20 mouse cellular contexts compared by ENCODE assay signal in genomic region chr7:24853233-24853563, GRCm38 (mm10). TPM values are rescaled to one million over a fixed set of nuclear protein-coding genes. Genes with fewer than 3 reads are reported as not detected.
DNase-seq lines count a peak whose midpoint lies in the region; ATAC-seq and TF ChIP-seq lines count a peak whose summit lies in the region.
"Had no signal": no experiment of that assay in that cellular context is flagged by ENCODE, and none has a peak within 500 bp of the region (broad histone marks: within the 10 kb centered on the region; RNA-seq: fewer than 3 reads in every experiment).

No protein-coding gene starts in this region.

- no peaks in the 10 kb centered on the region for H3K36me3 ChIP-seq in kidney, embryonic 15.5 days
- H3K36me3 ChIP-seq in G1E (replicated peaks), result no peaks in the 10 kb centered on the region
- no peaks in the 10 kb centered on the region for H3K36me3 ChIP-seq in embryonic facial prominence, embryonic 10.5 days (replicated peaks)
- no peaks in the 10 kb centered on the region for H3K36me3 ChIP-seq in liver, embryonic 15.5 days (replicated peaks)
- H3K36me3 ChIP-seq: embryonic facial prominence, embryonic 15.5 days; limb, embryonic 13.5 days had no signal

- no peaks in the 10 kb centered on the region for H3K9me3 ChIP-seq in kidney, embryonic 15.5 days (replicated peaks)
- H3K9me3 ChIP-seq in G1E (replicated peaks), result 0 out of 2 replicates have a peak, but pooled peaks cover 2% of the 10 kb centered on the region
- H3K9me3 ChIP-seq in embryonic facial prominence, embryonic 10.5 days, result no peaks in the 10 kb centered on the region
- H3K9me3 ChIP-seq in liver, embryonic 15.5 days (replicated peaks), result no peaks in the 10 kb centered on the region
- H3K9me3 ChIP-seq: embryonic facial prominence, embryonic 15.5 days; limb, embryonic 13.5 days had no signal

- H3K27me3 ChIP-seq in kidney, embryonic 15.5 days, result no peaks in the 10 kb centered on the region
- no peaks in the 10 kb centered on the region for H3K27me3 ChIP-seq in G1E (ENCODE audit: insufficient read depth, low read length)
- no peaks in the 10 kb centered on the region for H3K27me3 ChIP-seq in embryonic facial prominence, embryonic 10.5 days (replicated peaks; ENCODE audit: low read depth, poor library complexity, severe bottlenecking)
- no peaks in the 10 kb centered on the region for H3K27me3 ChIP-seq in liver, embryonic 15.5 days
- H3K27me3 ChIP-seq: embryonic facial prominence, embryonic 15.5 days; limb, embryonic 13.5 days had no signal

- no peak overlapping the region for H3K4me3 ChIP-seq in kidney, embryonic 15.5 days (replicated peaks)
- peak overlapping the region; percentile 71; the same call in 1 of the 2 replicates for H3K4me3 ChIP-seq in G1E (ENCODE audit: low read depth, low read length)
- H3K4me3 ChIP-seq in embryonic facial prominence, embryonic 10.5 days, result no peak overlapping the region
- H3K4me3 ChIP-seq in liver, embryonic 15.5 days (replicated peaks), result peak overlapping the region; percentile 43
- H3K4me3 ChIP-seq: embryonic facial prominence, embryonic 15.5 days; limb, embryonic 13.5 days had no signal

- no peak for TF ChIP-seq CTCF in G1E (IDR thresholded peaks at IDR 0.05; ENCODE audit: low read depth, low read length)

- ATAC-seq in kidney, embryonic 15.5 days (replicated peaks; ENCODE audit: low FRiP score), result peak; percentile 36; the same call in 1 of the 2 replicates
- no peak for ATAC-seq in G1E (ENCODE audit: extremely low read depth, insufficient number of reproducible peaks, low FRiP score, poor library complexity, severe bottlenecking)
- peak; percentile 77 for ATAC-seq in liver, embryonic 15.5 days (ENCODE audit: insufficient read depth)
- ATAC-seq in monocyte, adult 5-6 weeks (replicated peaks; ENCODE audit: insufficient number of reproducible peaks, low FRiP score, low TSS enrichment, poor library complexity, severe bottlenecking), result no peak
- ATAC-seq: forebrain, postnatal 0 days had no signal

- H3K4me2 ChIP-seq in kidney, embryonic 15.5 days, result no peak overlapping the region
- H3K4me2 ChIP-seq in liver, embryonic 15.5 days, result peak overlapping the region; percentile 70
- H3K4me2 ChIP-seq: embryonic facial prominence, embryonic 15.5 days; limb, embryonic 13.5 days had no signal

- no peak overlapping the region for H3K9ac ChIP-seq in kidney, embryonic 15.5 days
- peak overlapping the region; percentile 47 for H3K9ac ChIP-seq in liver, embryonic 15.5 days
- H3K9ac ChIP-seq: embryonic facial prominence, embryonic 15.5 days; forebrain, postnatal 0 days; limb, embryonic 13.5 days had no signal

- DNase-seq in kidney, postnatal 14 days, result no peak
- no peak for DNase-seq in G1E (ENCODE audit: low spot score)
- DNase-seq in embryonic facial prominence, embryonic 10.5 days (ENCODE audit: low spot score), result no peak
- no peak for DNase-seq in cerebellum, adult 9-10 months
- DNase-seq: adrenal gland, postnatal 14 days; forebrain, postnatal 0 days; gastrocnemius, postnatal 25 days; kidney, postnatal 25 days; lung, postnatal 14 days; midbrain, embryonic 14.5 days; right cerebral cortex, postnatal 25 days had no signal

- 0 out of 2 replicates have a peak overlapping the region, but pooled peaks have one; percentile 27 for H3K27ac ChIP-seq in kidney, embryonic 15.5 days
- peak overlapping the region; percentile 69 for H3K27ac ChIP-seq in embryonic facial prominence, embryonic 10.5 days (replicated peaks)
- peak overlapping the region; percentile 99 for H3K27ac ChIP-seq in liver, embryonic 15.5 days (replicated peaks)
- H3K27ac ChIP-seq: embryonic facial prominence, embryonic 15.5 days; limb, embryonic 13.5 days had no signal

- H3K4me1 ChIP-seq in kidney, embryonic 15.5 days, result peaks cover 26% of the 10 kb centered on the region
- H3K4me1 ChIP-seq in G1E (ENCODE audit: insufficient read depth, low read depth, low read length), result peaks cover 73% of the 10 kb centered on the region
- peaks cover 34% of the 10 kb centered on the region for H3K4me1 ChIP-seq in embryonic facial prominence, embryonic 10.5 days
- peaks cover 85% of the 10 kb centered on the region for H3K4me1 ChIP-seq in liver, embryonic 15.5 days (replicated peaks)

RNA-seq across cellular contexts. Expression of gene Gm9844, which starts 8.8 kb away (rescaled TPM):
- 15.3 TPM in 2 replicates for polyA plus RNA-seq in kidney, embryonic 15.5 days (2015; fragmentation: Nextera tagmentation; extraction: Ambion mirVana)
- total RNA-seq in G1E (2014; fragmentation: Nextera tagmentation) (not detected in 2 replicates), G1E (2017) (not detected in 2 replicates)
- 1.3 and 1.7 TPM in 2 replicates for polyA plus RNA-seq in G1E (2012)
- 14.4 and 18.5 TPM in 2 replicates for polyA plus RNA-seq in embryonic facial prominence, embryonic 10.5 days (2016; fragmentation: Nextera tagmentation; extraction: Ambion mirVana)
- polyA plus RNA-seq in liver, embryonic 15.5 days (2015; fragmentation: Nextera tagmentation; extraction: Ambion mirVana), result 1.6 and 1.9 TPM in 2 replicates
- total RNA-seq in monocyte, adult 5-6 weeks (2017), result 16.3 to 23.7 TPM (median 19.1 TPM) in 3 replicates
- total RNA-seq: gastrocnemius, postnatal 25 days had no signal

RNA-seq across cellular contexts. Expression of gene Lypd4, which starts 16.5 kb away (rescaled TPM):
- polyA plus RNA-seq in kidney, embryonic 15.5 days (2015; fragmentation: Nextera tagmentation; extraction: Ambion mirVana), result not detected in 2 replicates
- not detected in 2 replicates for total RNA-seq in G1E (2014; fragmentation: Nextera tagmentation)
- total RNA-seq in G1E (2017), result 0.11 and 0.17 TPM in 2 replicates
- not detected in 2 replicates for polyA plus RNA-seq in G1E (2012)
- not detected in 2 replicates for polyA plus RNA-seq in embryonic facial prominence, embryonic 10.5 days (2016; fragmentation: Nextera tagmentation; extraction: Ambion mirVana)
- not detected in 2 replicates for polyA plus RNA-seq in liver, embryonic 15.5 days (2015; fragmentation: Nextera tagmentation; extraction: Ambion mirVana)
- total RNA-seq in monocyte, adult 5-6 weeks (2017), result not detected in 3 replicates
- total RNA-seq: adrenal gland, postnatal 14 days; forebrain, postnatal 0 days; gastrocnemius, postnatal 25 days; hematopoietic stem cell, adult 5-6 weeks; layer of hippocampus, postnatal 14 days had no signal
- polyA plus RNA-seq: embryonic facial prominence, embryonic 15.5 days; forebrain, postnatal 0 days; intestine, embryonic 14.5 days; limb, embryonic 13.5 days; midbrain, embryonic 14.5 days; thymus, postnatal 0 days had no signal

RNA-seq across cellular contexts. Expression of gene Dmrtc2, which starts 16.7 kb away (rescaled TPM):
- not detected in 2 replicates for polyA plus RNA-seq in kidney, embryonic 15.5 days (2015; fragmentation: Nextera tagmentation; extraction: Ambion mirVana)
- total RNA-seq in G1E (2014; fragmentation: Nextera tagmentation) (not detected in 2 replicates), G1E (2017) (not detected in 2 replicates)
- polyA plus RNA-seq in G1E (2012), result not detected in 2 replicates
- not detected in 2 replicates for polyA plus RNA-seq in embryonic facial prominence, embryonic 10.5 days (2016; fragmentation: Nextera tagmentation; extraction: Ambion mirVana)
- not detected in 2 replicates for polyA plus RNA-seq in liver, embryonic 15.5 days (2015; fragmentation: Nextera tagmentation; extraction: Ambion mirVana)
- total RNA-seq in monocyte, adult 5-6 weeks (2017), result not detected in 3 replicates
- total RNA-seq: adrenal gland, postnatal 14 days; forebrain, postnatal 0 days; gastrocnemius, postnatal 25 days; hematopoietic stem cell, adult 5-6 weeks; layer of hippocampus, postnatal 14 days had no signal
- polyA plus RNA-seq: intestine, embryonic 14.5 days; limb, embryonic 13.5 days; midbrain, embryonic 14.5 days had no signal

RNA-seq across cellular contexts. Expression of gene Rps19, which starts 31.0 kb away (rescaled TPM):
- 2,383 and 2,806 TPM in 2 replicates for polyA plus RNA-seq in kidney, embryonic 15.5 days (2015; fragmentation: Nextera tagmentation; extraction: Ambion mirVana)
- total RNA-seq in G1E (2014; fragmentation: Nextera tagmentation) (877 and 949 TPM in 2 replicates), G1E (2017) (1,262 and 1,401 TPM in 2 replicates)
- polyA plus RNA-seq in G1E (2012), result 2,998 and 3,499 TPM in 2 replicates
- polyA plus RNA-seq in embryonic facial prominence, embryonic 10.5 days (2016; fragmentation: Nextera tagmentation; extraction: Ambion mirVana), result 2,181 and 2,235 TPM in 2 replicates
- 1,016 and 1,167 TPM in 2 replicates for polyA plus RNA-seq in liver, embryonic 15.5 days (2015; fragmentation: Nextera tagmentation; extraction: Ambion mirVana)
- 599 to 964 TPM (median 888 TPM) in 3 replicates for total RNA-seq in monocyte, adult 5-6 weeks (2017)

RNA-seq across cellular contexts. Expression of gene Cd79a, which starts 44.0 kb away (rescaled TPM):
- polyA plus RNA-seq in kidney, embryonic 15.5 days (2015; fragmentation: Nextera tagmentation; extraction: Ambion mirVana), result 1.8 TPM in 2 replicates
- total RNA-seq in G1E (2014; fragmentation: Nextera tagmentation), result not detected in 2 replicates
- total RNA-seq in G1E (2017), result 0.11 TPM in 1 of 2 replicates, not detected in the other
- 0.04 TPM in 1 of 2 replicates, not detected in the other for polyA plus RNA-seq in G1E (2012)
- polyA plus RNA-seq in embryonic facial prominence, embryonic 10.5 days (2016; fragmentation: Nextera tagmentation; extraction: Ambion mirVana), result 0.26 and 0.40 TPM in 2 replicates
- polyA plus RNA-seq in liver, embryonic 15.5 days (2015; fragmentation: Nextera tagmentation; extraction: Ambion mirVana), result 6.0 and 7.2 TPM in 2 replicates
- total RNA-seq in monocyte, adult 5-6 weeks (2017), result 26.8 to 46.7 TPM (median 35.0 TPM) in 3 replicates
- total RNA-seq: hematopoietic stem cell, adult 5-6 weeks had no signal

Comparison
In these comparisons a context has a peak if more than half of its experiments do, and no peak if none do; other contexts are left out.
1. ATAC-seq: peak in kidney, embryonic 15.5 days (single experiment) and liver, embryonic 15.5 days (single experiment); none in G1E (single experiment) and monocyte, adult 5-6 weeks (single experiment).
2. H3K27ac ChIP-seq: peak in every context shown above with its lines; median percentile 99 in liver, embryonic 15.5 days; 69 in embryonic facial prominence, embryonic 10.5 days; 27 in kidney, embryonic 15.5 days.
3. H3K4me3 ChIP-seq: peak in G1E (single experiment) and liver, embryonic 15.5 days (single experiment); none in kidney, embryonic 15.5 days (single experiment) and embryonic facial prominence, embryonic 10.5 days (single experiment).